Mouse (Mus musculus) cortical plate, adult 2 months (tissue): ENCODE measurements at regions not wholly inside any gene's neighbourhood (a gene's known extent, or its start where the extent isn't known, plus 50 kb on each side); places are given as distances from the start of the nearest gene placed in this dataset.

Experiments
- CTCF ChIP-seq: fragments of 200-500 bp; IDR thresholded peaks from 2 replicates; pipeline ENCODE4 v1.5.1; 2011; ENCODE audit warnings: mild to moderate bottlenecking, control low read depth, low read length; ENCODE audit not compliant: insufficient read depth; ENCODE audit errors: extremely low read depth
- POLR2A ChIP-seq: fragments of 200-500 bp; IDR thresholded peaks from 2 replicates; pipeline ENCODE4 v1.6.1; 2011; ENCODE audit warnings: mild to moderate bottlenecking, low read length, control low read depth; ENCODE audit not compliant: insufficient read depth; ENCODE audit errors: extremely low read depth

DNA sequence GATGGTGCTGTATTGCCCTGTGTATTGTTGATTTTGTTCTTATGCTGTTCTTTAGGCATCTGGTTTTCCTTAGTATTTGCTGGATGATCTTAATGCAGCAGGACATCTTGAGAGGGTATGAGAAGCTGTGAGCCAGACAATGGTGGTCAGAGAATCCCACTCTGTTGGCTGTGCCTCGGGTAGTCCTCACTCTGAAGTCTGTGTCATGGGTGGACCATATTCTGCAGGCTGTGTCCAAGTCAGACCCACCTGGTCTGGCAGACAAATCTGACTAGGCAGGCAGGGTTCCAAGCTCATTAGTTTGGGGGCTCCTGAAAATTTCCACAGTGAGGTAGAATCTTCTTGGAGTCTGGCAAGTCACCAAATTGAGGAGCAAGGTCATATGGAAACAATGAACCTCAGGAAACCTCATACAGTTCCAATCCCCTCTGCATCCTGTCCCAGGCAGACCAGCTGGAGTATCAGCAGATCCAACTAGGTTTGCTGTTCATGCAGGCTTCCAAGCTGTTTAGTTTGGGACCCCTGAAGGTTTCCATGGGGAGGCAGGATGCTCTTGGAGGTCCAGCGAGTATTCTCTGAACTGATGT is 400.4 kb upstream of the Cobl start:
- TF ChIP-seq POLR2A: no peak
- no peak for TF ChIP-seq CTCF
